Mouse (Mus musculus) hindbrain, embryonic 13.5 days (tissue): ENCODE results near the gene Il11ra1. TPM values are rescaled to one million over a fixed set of nuclear protein-coding genes. Genes with fewer than 3 reads are reported as not detected.
"Not testable (repeated sequence)": the region's sequence is repeated elsewhere in the genome, so short reads cannot be mapped to it uniquely, and the experiment has no call there.

ENCODE experiments used
- ATAC-seq: fragments of 200-750 bp; cut with Nextera tagmentation; 2 replicates; pipeline ENCODE4 v1.8.0; 2017; ENCODE audit warnings: moderate TSS enrichment; ENCODE audit not compliant: low FRiP score
- H3K27ac ChIP-seq: fragments of 300-500 bp; sonication (generic); 2 replicates; pipeline ENCODE4 v1.5.1; 2015; ENCODE audit warnings: inconsistent platforms, mild to moderate bottlenecking, moderate library complexity
- H3K27me3 ChIP-seq: fragments of 300-500 bp; sonication (generic); 2 replicates; pipeline ENCODE4 v1.6.1; 2015; ENCODE audit warnings: mild to moderate bottlenecking, inconsistent platforms
- H3K36me3 ChIP-seq: fragments of 300-500 bp; sonication (generic); 2 replicates; pipeline ENCODE4 v1.6.1; 2015; ENCODE audit warnings: mild to moderate bottlenecking, inconsistent platforms
- H3K4me1 ChIP-seq: fragments of 300-500 bp; sonication (generic); replicated peaks from 2 replicates; pipeline ENCODE4 v1.6.1; 2015; ENCODE audit warnings: inconsistent platforms
- H3K4me2 ChIP-seq: fragments of 300-500 bp; sonication (generic); 2 replicates; pipeline ENCODE4 v1.6.1; 2015; ENCODE audit warnings: inconsistent platforms, mild to moderate bottlenecking, moderate library complexity
- H3K4me3 ChIP-seq: fragments of 300-500 bp; sonication (generic); 2 replicates; pipeline ENCODE4 v1.5.1; 2015; ENCODE audit warnings: mild to moderate bottlenecking, inconsistent platforms
- H3K9ac ChIP-seq: fragments of 300-500 bp; sonication (generic); 2 replicates; pipeline ENCODE4 v1.6.1; 2015; ENCODE audit warnings: mild to moderate bottlenecking, inconsistent platforms
- H3K9me3 ChIP-seq: fragments of 300-500 bp; sonication (generic); 2 replicates; pipeline ENCODE4 v1.6.1; 2016; ENCODE audit warnings: inconsistent platforms
- WGBS: fragments of 180-500 bp; shearing (Covaris S2); methylation state at CpG from one replicate; pipeline ENCODE4 v1.1.7; 2015; 5-methylcytosine and 5-hydroxymethylcytosine counted together
- polyA plus RNA-seq: library from polyadenylated mRNA; unstranded; fragments of >200 nt; fragmentation: Nextera tagmentation; extraction: Ambion mirVana; gene quantifications from 2 replicates; pipeline ENCODE4 v1.2.1, GENCODE M21; 2015

Gene Il11ra1
- polyA plus RNA-seq, 1 experiment from 2014 or later = 47.6 TPM

DNA sequence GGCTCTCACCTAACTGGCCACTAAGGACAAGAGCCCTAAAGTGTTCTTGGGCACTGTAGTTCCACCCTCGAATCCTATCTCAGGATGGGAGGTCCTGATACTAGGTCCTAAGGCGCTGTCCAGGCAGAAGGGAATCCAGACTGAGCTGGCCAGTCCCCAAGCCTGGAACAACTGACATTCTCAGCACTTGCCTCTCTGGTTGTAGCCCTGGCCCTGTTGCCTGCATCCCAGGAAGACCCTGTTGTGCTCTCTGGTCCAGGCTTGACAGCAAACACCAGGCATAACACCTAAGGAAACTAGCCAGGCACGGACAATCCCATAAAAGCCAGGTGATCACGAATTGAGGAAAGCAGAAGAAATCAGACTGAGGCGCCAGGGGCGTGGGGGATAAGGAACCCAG lies 17.0 kb upstream of the Il11ra1 start:
- no peak for ATAC-seq
- Histone ChIP-seq H3K9ac (peak overlapping the region; percentile 57), H3K36me3 (no peaks in the 10 kb centered on the region), H3K4me2 (peak overlapping the region; percentile 32), H3K4me1 (peaks cover 59% of the 10 kb centered on the region), H3K4me3 (no peak overlapping the region), H3K27me3 (no peaks in the 10 kb centered on the region), H3K9me3 (no peaks in the 10 kb centered on the region), H3K27ac (peak overlapping the region; percentile 80)
- 25% methylated on average over 6 of the region's 6 CpGs for WGBS

DNA sequence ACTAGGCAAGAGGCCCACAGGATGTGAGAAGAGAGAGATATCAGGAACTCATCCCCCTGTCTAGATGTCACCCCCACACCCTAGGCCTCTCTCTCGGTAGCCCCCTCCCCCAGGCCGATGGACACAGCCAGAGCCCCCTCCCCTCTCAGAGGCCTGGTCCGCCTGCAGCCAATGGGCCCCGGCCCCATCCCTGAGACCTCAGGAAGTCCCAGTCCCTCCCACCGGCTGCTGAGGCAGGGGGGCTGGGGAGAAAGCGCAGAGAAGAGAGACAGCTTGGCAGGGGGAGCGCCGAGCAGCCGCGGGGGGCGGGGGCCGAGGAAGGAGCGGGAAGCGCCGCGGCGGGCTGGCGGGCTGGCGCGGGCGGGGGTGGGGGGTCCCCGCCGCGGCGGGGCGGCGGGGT lies 16.5 kb upstream of the Il11ra1 start:
- H3K9ac ChIP-seq = 0 out of 2 replicates have a peak overlapping the region, but pooled peaks have one; percentile 49
- ATAC-seq, H3K9me3 ChIP-seq, H3K36me3 ChIP-seq, H3K27me3 ChIP-seq: not testable (repeated sequence)
- H3K4me3 ChIP-seq = peak overlapping the region; percentile 22; the same call in 1 of the 2 replicates
- H3K27ac ChIP-seq = peak overlapping the region; percentile 64
- H3K4me2 ChIP-seq = peak overlapping the region; percentile 42
- 0% methylated on average over 4 of the region's 27 CpGs for WGBS
- peaks cover 54% of the 10 kb centered on the region for H3K4me1 ChIP-seq

DNA sequence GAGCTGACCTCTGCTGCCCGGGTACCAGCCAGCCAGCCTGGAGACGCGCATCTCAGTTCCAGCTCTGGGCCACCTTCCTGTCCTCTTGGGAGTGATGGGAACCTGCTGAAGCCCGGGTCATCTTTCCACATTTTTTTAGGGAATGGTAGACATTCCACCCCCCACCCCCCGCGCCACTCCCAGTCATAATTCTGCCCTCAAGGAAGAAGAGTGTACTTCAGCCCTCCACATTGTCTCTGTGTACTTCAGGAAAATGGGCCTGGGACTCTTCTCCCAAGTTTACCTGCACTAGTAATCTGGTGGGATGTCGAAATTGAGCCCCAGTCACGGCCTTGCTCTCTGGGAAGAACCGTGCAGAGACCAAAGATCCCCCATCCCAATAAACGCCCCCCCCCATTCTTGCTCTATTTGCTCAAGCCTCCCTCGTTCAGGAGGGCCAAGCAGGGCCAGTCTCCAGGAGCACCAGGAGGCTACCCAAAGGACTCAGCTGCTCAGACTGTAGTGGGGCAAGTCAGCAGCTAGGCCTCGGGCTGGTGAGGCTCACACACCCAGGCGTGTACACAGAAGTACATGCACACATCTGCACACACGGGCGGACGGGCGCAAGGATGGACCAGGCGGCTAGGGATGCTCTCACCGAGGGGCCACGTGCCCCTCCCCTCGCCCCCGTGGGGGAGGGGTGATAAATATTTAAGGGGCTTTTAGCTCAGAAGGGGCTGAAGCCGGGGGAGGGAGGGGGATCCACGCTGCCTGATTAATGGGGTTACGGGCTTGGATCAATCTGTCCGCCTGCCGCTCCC lies 15.5 kb upstream of the Il11ra1 start:
- not testable (repeated sequence) for H3K9ac ChIP-seq
- peak; percentile 29 for ATAC-seq
- H3K27ac ChIP-seq = peak overlapping the region; percentile 81

DNA sequence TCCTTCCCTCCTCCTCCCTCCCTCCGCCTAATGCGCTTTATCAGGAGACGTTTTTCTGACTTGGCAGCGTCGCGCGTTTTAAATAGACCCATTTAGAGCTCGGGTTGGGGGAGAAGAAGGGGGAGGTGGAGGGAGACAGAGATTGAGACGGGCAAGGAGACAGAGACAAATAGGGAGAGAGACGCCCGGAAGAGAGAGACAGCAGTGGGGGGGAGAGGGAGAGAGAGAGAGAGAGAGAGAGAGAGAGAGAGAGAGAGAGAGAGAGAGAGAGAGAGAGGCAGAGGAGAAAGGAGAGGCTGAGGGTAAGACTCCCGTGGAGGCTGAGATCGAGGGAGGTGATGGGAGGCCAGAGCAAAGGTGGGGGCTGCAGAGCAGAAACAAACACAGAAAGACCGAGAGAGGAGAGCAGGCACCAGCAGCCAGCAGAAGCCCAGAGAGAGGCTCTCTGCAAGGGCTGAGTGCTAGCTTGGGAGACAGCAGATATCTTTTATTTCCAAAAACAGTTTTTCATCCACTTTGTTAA lies 14.8 kb upstream of the Il11ra1 start:
- Histone ChIP-seq H3K4me2 (peak overlapping the region; percentile 25), H3K4me1 (peaks cover 47% of the 10 kb centered on the region), H3K27ac (peak overlapping the region; percentile 81)
- H3K36me3 ChIP-seq, H3K9ac ChIP-seq, H3K9me3 ChIP-seq, H3K4me3 ChIP-seq, H3K27me3 ChIP-seq: not testable (repeated sequence)
- 0 out of 2 replicates have a peak, but pooled peaks have one; percentile 4 for ATAC-seq
- 2% methylated on average over 12 of the region's 14 CpGs for WGBS

More for the DNA sequence above, 15.5 kb upstream of the Il11ra1 start:
- not testable (repeated sequence) for H3K27me3 ChIP-seq, H3K9me3 ChIP-seq, H3K4me3 ChIP-seq, H3K36me3 ChIP-seq
- Histone ChIP-seq H3K4me1 (peaks cover 53% of the 10 kb centered on the region), H3K4me2 (peak overlapping the region; percentile 40)
- WGBS = 1% methylated on average over 23 of the region's 27 CpGs

DNA sequence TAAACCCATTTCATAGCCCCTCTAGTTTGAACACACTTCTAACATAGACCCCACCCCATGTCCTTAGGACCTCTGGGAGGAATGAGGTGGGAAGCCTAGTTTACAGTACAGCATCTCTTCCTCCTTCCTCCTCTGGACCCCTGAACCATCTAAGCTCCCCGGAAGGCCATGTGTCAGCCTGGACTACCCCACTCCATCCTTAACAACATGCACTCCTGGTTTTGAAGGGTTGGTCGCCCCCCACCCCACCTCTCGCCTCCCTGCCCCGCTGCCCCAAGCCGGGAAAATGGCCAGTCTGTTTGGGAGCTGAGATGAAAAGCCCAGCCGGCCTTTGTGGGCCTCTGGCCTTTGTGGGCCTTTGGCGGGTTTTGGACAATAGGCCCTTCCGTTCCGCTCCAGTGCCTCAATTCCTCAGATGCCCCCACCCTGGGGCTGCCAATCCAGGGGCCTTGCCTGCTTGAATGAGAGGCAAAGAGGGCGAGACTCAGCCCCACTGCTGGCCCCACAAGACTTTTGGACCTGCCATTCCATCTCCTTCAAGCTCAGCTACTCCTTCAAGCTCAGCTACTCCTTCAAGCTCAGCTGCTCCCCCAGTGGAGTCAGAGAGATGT lies 13.8 kb upstream of the Il11ra1 start:
- ATAC-seq, H3K4me2 ChIP-seq, H3K36me3 ChIP-seq, H3K27me3 ChIP-seq, H3K4me3 ChIP-seq, H3K9ac ChIP-seq, H3K9me3 ChIP-seq: not testable (repeated sequence)
- Histone ChIP-seq H3K4me1 (peaks cover 38% of the 10 kb centered on the region), H3K27ac (peak overlapping the region; percentile 58)
- WGBS = 9% methylated on average over 9 of the region's 10 CpGs

DNA sequence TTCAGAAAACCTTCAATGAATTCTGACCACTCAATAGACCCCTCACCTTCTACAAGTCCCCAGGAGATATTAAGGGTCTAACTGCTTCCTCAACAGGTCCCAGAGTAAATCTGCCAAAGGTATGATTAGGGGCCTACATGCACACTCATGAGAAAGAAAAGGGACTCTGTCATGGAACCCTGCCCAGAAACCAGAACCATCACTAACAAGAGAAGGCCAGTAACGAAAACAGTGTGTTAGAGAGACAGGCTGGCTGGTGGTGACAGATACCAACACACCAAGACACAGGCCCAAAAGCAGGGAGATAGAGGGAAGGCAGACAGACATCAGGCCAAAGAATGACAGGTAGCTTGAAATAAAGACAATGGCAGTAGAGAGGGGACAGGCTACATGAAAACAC lies 11.2 kb upstream of the Il11ra1 start:
- peaks cover 25% of the 10 kb centered on the region for H3K4me1 ChIP-seq
- 41% methylated on average over 1 of the region's 1 CpGs for WGBS

DNA sequence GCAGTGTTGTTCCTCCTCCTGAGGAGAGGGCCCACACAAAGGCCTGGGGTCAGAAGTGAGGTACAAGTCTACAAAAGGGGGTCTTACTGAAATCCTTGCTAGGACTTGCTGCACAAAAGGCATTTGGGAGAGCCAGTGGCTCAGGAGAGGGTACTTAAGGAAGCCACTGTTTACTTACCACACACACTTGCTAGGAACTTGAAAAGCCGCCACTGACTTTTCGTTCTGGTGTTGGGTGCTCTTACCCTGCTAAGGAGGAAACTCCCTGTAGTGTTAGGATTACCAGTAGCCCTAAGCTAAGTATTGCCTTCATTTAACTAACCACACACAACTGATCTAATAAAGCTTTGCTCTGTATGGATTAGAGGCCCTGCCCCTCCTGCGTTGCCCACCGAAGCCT lies 9.8 kb upstream of the Il11ra1 start:
- not testable (repeated sequence) for ATAC-seq, H3K4me3 ChIP-seq, H3K36me3 ChIP-seq, H3K4me2 ChIP-seq, H3K9ac ChIP-seq, H3K9me3 ChIP-seq, H3K27ac ChIP-seq, H3K27me3 ChIP-seq
- WGBS = no CpG with 5 or more reads among the region's 4 CpGs
- H3K4me1 ChIP-seq = peaks cover 19% of the 10 kb centered on the region

More for the DNA sequence above, 11.2 kb upstream of the Il11ra1 start:
- not testable (repeated sequence) for H3K9me3 ChIP-seq, H3K27me3 ChIP-seq, H3K4me2 ChIP-seq, H3K36me3 ChIP-seq, H3K4me3 ChIP-seq, H3K9ac ChIP-seq, ATAC-seq
- H3K27ac ChIP-seq = peak overlapping the region; percentile 64

DNA sequence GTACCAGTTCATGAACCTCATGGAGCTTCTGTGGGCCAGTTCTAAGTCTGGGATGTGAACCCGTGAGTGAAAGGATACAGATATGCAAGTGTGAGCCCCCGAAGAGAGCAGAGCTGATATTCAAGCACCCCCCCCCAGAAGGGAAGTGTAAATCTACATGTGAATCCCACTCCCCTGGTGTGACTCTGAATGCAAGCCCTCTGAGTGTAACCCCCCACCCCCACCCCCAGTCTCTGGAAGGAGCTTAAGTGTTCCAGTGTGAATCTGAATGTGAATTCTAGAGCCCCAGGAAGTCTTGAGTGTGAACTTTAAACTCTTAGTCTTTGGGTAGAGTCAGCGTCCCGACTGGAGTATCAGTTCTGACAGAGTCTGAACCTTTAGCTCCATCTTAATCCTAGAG lies 6.3 kb upstream of the Il11ra1 start:
- Histone ChIP-seq H3K4me2 (peak overlapping the region; percentile 46), H3K4me3 (peak overlapping the region; percentile 22), H3K4me1 (peaks cover 14% of the 10 kb centered on the region)
- ATAC-seq, H3K36me3 ChIP-seq, H3K27me3 ChIP-seq, H3K27ac ChIP-seq, H3K9me3 ChIP-seq, H3K9ac ChIP-seq: not testable (repeated sequence)
- 8% methylated on average over 4 of the region's 4 CpGs for WGBS

DNA sequence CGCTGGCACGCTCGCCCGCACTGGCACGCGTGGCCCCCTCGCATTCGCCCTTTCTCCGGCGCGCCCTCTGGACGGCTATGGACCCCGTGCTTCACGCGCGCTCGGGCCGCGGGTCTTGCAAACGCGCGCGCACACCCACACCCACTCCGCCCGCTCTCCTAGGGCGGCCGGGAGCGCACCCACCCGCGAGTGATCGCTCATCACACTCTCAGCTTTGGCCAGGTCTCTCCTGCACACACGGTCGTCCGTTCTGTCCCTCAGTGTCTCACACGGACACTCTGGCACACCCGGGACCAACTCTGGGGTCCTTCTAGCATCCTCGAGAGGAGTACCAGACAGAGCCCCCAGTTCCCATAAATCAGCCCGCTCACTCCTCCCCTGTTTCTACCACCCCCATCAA lies 4.0 kb upstream of the Il11ra1 start:
- H3K4me3 ChIP-seq = peak overlapping the region; percentile 25
- ATAC-seq = not testable (repeated sequence)

DNA sequence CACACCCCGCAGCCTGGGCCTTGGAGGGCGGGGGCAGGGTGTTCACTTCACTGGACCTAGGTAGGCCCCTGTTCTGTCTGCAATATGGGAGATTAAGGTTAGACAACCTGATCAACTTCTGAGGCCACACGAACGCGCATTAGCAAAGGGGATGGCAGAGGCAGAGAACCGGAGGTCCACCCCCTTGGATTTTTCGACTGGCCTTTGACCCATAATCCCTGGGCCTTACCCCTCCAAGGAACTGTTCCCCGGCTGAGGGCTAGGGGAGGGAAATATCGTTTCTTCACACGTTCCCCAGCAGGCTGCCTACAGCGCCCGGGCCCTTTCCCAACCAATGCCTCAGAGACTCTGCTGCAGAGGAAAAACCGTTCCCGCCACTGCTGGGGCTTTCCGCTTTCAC lies 3.3 kb upstream of the Il11ra1 start:
- 9% methylated on average over 12 of the region's 15 CpGs for WGBS
- H3K9ac ChIP-seq, H3K4me1 ChIP-seq, H3K27me3 ChIP-seq, H3K27ac ChIP-seq, ATAC-seq, H3K36me3 ChIP-seq, H3K9me3 ChIP-seq, H3K4me2 ChIP-seq, H3K4me3 ChIP-seq: not testable (repeated sequence)

More for the DNA sequence above, 4.0 kb upstream of the Il11ra1 start:
- not testable (repeated sequence) for H3K4me1 ChIP-seq, H3K9me3 ChIP-seq, H3K36me3 ChIP-seq, H3K27ac ChIP-seq, H3K27me3 ChIP-seq, H3K9ac ChIP-seq
- WGBS = 1% methylated on average over 22 of the region's 38 CpGs
- H3K4me2 ChIP-seq = peak overlapping the region; percentile 42

DNA sequence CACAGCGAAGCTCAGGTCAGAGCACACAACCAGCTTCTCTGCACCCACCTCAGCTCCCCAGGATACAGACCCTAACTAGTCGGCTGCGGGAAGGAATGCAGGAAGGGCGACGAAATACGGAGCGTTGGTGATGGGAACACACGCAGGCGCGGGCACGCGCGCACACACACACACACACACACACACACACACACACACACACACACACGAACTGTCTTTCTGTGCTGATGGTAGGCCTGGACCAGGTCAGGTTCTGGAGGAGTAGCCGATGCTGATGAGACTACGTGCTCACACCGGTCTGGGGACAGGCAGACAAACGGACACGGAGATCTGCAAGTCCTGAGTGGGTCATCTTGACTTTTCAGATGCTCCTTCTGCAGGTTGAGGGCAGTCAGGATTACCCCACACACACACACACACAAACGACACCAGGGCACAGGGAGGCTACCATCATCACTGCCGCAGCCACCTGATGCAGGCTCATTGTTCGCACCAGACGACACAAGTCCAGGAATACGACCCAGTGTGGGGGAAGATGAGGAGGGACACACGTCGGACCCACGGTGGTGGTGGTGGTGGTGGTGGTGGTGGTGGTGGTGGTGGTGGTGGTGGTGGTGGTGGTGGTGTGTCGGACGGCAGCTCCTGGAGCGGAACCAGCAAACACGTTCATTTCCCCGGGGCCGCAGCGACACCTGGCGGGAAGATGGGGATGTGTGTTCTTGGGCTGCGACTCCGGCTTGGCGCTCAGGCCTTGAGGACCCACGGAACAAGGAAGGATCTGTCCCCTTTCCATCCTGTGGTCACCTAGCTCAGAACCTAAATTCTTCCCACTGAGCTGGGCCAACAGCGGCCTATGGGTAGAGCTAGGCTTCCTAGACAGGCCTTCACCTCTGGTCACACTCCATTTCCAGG lies 2.6 kb upstream of the Il11ra1 start, which contains the start of gene Cntfr:
Cntfr (minus strand) TSS at position 160 of the 912 bp plus-strand sequence.
- H3K4me3 ChIP-seq = peak within 1 kb of the TSS; percentile 25; the same call in 1 of the 2 replicates
- not testable (repeated sequence) for H3K27ac ChIP-seq
- 7% methylated on average over 29 of the region's 40 CpGs for WGBS

More for the DNA sequence above, 2.6 kb upstream of the Il11ra1 start, which contains the start of gene Cntfr:
- not testable (repeated sequence) for H3K36me3 ChIP-seq, H3K27me3 ChIP-seq, H3K4me1 ChIP-seq, ATAC-seq, H3K9ac ChIP-seq, H3K9me3 ChIP-seq
- peak within 1 kb of the TSS; percentile 42 for H3K4me2 ChIP-seq
